Mouse (Mus musculus) c-Kit-positive CD71-negative TER-119-negative erythroid progenitor cells, embryonic 14.5 days (primary cell): ENCODE data around the gene Clcnka.
A peak's percentile ranks its signal among the peaks of the same experiment; 100 is the strongest.

Source experiments
- DNase-seq: peaks from one replicate; pipeline ENCODE4 v3.0.0-alpha.2; 2013; ENCODE audit warnings: low read depth

Clcnka gene

GRCm38 (mm10) chr4:141421423-141421822, 22.9 kb upstream of the Clcnka start:
- DNase-seq: no peak

GRCm38 (mm10) chr4:141420886-141421285, 22.4 kb upstream of the Clcnka start:
- DNase-seq: no peak

GRCm38 (mm10) chr4:141420192-141420829, 21.8 kb upstream of the Clcnka start, which contains the start of gene Hspb7:
TSS of gene Hspb7 (plus strand) at chr4:141420779.
- no peak for DNase-seq

- peak; percentile 13 for DNase-seq
These were observed 21.1 kb upstream of the Clcnka start for GRCm38 (mm10) chr4:141419398-141420191.

GRCm38 (mm10) chr4:141415924-141416323, 17.4 kb upstream of the Clcnka start, which contains the start of gene Clcnkb:
TSS of gene Clcnkb (minus strand) at chr4:141416014.
- no peak for DNase-seq

- DNase-seq: no peak
These were observed 13.0 kb upstream of the Clcnka start for GRCm38 (mm10) chr4:141411430-141411992.

- no peak for DNase-seq
These were observed 10.1 kb upstream of the Clcnka start for GRCm38 (mm10) chr4:141408577-141408976.

GRCm38 (mm10) chr4:141406516-141407299, 8.2 kb upstream of the Clcnka start:
- peak; percentile 67 for DNase-seq

- no peak for DNase-seq
These were observed 6.7 kb upstream of the Clcnka start for GRCm38 (mm10) chr4:141405314-141405622.

- DNase-seq: peak; percentile 70
These were observed 6.2 kb upstream of the Clcnka start for GRCm38 (mm10) chr4:141404518-141405313.

- DNase-seq: no peak
These were observed 1.6 kb upstream of the Clcnka start for GRCm38 (mm10) chr4:141400171-141400570.

- DNase-seq: no peak
These were observed 663 bp downstream of the Clcnka start for GRCm38 (mm10) chr4:141397861-141398260.

- no peak for DNase-seq
These were observed 3.8 kb downstream of the Clcnka start for GRCm38 (mm10) chr4:141394751-141395150.

- DNase-seq: no peak
These were observed 7.2 kb downstream of the Clcnka start for GRCm38 (mm10) chr4:141391293-141391692.

GRCm38 (mm10) chr4:141389366-141390150, 9.0 kb downstream of the Clcnka start:
- DNase-seq: no peak

GRCm38 (mm10) chr4:141387933-141388332, 10.6 kb downstream of the Clcnka start:
- no peak for DNase-seq

GRCm38 (mm10) chr4:141387093-141387784, 11.3 kb downstream of the Clcnka start:
- DNase-seq: peak; percentile 83

GRCm38 (mm10) chr4:141386150-141386549, 12.4 kb downstream of the Clcnka start:
- DNase-seq: no peak

- DNase-seq: peak; percentile 47
These were observed 13.2 kb downstream of the Clcnka start for GRCm38 (mm10) chr4:141385275-141385674.

GRCm38 (mm10) chr4:141382406-141382805, 16.1 kb downstream of the Clcnka start:
- no peak for DNase-seq
